Mouse (Mus musculus) cerebellum, adult 2 months (tissue): ENCODE measurements around the gene Tenm1. TPM values are rescaled to one million over a fixed set of nuclear protein-coding genes. Genes with fewer than 3 reads are reported as not detected.

Experiments used
- DNase-seq, 2 experiments: peaks; one replicate each; pipeline ENCODE4 v3.0.0; 2021
- H3K27ac ChIP-seq: fragments of 200-500 bp; 2 replicates; pipeline ENCODE4 v1.5.1; 2012; ENCODE audit warnings: low read length, control low read depth, inconsistent platforms; ENCODE audit not compliant: insufficient read depth
- H3K27me3 ChIP-seq: fragments of 200-500 bp; 2 replicates; pipeline ENCODE4 v1.6.1; 2012; ENCODE audit warnings: inconsistent platforms, mild to moderate bottlenecking, low read length, moderate library complexity; ENCODE audit not compliant: control insufficient read depth, insufficient read depth
- H3K4me1 ChIP-seq: fragments of 200-500 bp; 2 replicates; pipeline ENCODE4 v1.6.1; 2011; ENCODE audit warnings: low read length; ENCODE audit not compliant: control insufficient read depth, insufficient read depth
- H3K4me3 ChIP-seq: fragments of 200-500 bp; replicated peaks from 2 replicates; pipeline ENCODE3; 2011; ENCODE audit warnings: mild to moderate bottlenecking, low read depth, low read length, control low read depth; ENCODE audit not compliant: insufficient read depth
- CTCF ChIP-seq: fragments of 200-500 bp; IDR thresholded peaks from 2 replicates; pipeline ENCODE4 v1.5.1; 2011; ENCODE audit warnings: low read depth, mild to moderate bottlenecking, control low read depth, low read length, moderate library complexity, borderline replicate concordance; ENCODE audit not compliant: insufficient read depth
- POLR2A ChIP-seq: fragments of 200-500 bp; IDR thresholded peaks from 2 replicates; pipeline ENCODE4 v1.6.1; 2011; ENCODE audit warnings: low read length, control low read depth, borderline replicate concordance; ENCODE audit not compliant: insufficient read depth
- WGBS: fragments of 180-500 bp; shearing (Covaris S2); methylation state at CpG from one replicate; pipeline ENCODE4 v1.1.7; 2018; 5-methylcytosine and 5-hydroxymethylcytosine counted together
- polyA plus RNA-seq: library from polyadenylated mRNA; depleted of rRNA; stranded (reverse); fragments of >200 nt; gene quantifications from 2 replicates; pipeline ENCODE4 v1.2.3, GENCODE M21; 2012; rRNA removed

Gene Tenm1
- polyA plus RNA-seq, 1 experiment = 46.4 TPM

GRCm38 (mm10) chrX:42490336-42490735 lies 938.6 kb downstream of the Tenm1 start:
- Histone ChIP-seq H3K4me1 (peaks cover 4% of the 10 kb centered on the region; the same call in 1 of the 2 replicates), H3K4me3 (no peak overlapping the region), H3K27me3 (no peaks in the 10 kb centered on the region), H3K27ac (no peak overlapping the region)
- 29% methylated on average over 8 of the region's 8 CpGs for WGBS
- DNase-seq = peak; percentile 44 to 49
- TF ChIP-seq CTCF = no peak
- TF ChIP-seq POLR2A = no peak

- no peak for DNase-seq
- Histone ChIP-seq H3K4me1 (peaks cover 4% of the 10 kb centered on the region; the same call in 1 of the 2 replicates), H3K27ac (no peak within 1 kb of the TSS), H3K27me3 (no peaks in the 10 kb centered on the region), H3K4me3 (no peak within 1 kb of the TSS)
- TF ChIP-seq POLR2A = no peak
- WGBS = 94% methylated on average over 16 of the region's 16 CpGs
These were observed 939.5 kb downstream of the Tenm1 start, which contains the start of gene Tex13c2 for GRCm38 (mm10) chrX:42489446-42489845. Gene Tex13c2 (plus strand): TSS chrX:42489691.

Other genes starting within 250 kb of the Tenm1 start
- not detected in 2 replicates for gene Tex13c1, start 162.0 kb upstream of the Tenm1 start, polyA plus RNA-seq